Mouse (Mus musculus): ENCODE data around the gene Fgf22. TPM values are rescaled to one million over a fixed set of nuclear protein-coding genes. Genes with fewer than 3 reads are reported as not detected.

Gene Fgf22
- polyA plus RNA-seq, 1 experiment from 2014 or later, result not detected

DNA sequence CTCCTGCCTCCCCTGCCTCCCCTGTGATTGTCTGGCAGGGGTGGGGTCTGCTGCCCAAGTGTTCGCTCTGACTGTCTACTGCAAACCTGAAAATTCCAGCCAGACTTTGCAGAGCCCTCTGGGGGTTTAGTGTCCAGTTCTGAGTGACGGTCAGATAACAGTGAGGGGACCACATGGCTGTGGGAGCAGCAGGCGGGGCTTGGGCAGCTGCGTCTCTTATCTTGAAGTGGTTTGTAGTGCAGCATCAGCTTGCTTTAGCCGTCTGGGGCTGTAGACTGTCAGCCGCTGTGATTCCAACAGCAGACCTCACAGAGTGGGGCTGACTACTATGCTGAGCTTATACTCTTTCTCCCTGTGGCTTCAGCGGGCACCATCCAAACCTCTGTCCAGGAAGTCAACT lies 45.6 kb upstream of the Fgf22 start:
- Histone ChIP-seq H3K9ac (ENCODE audit: low read depth, low read length) (no peak overlapping the region), H3K4me2 (replicated peaks; ENCODE audit: low read depth) (no peak overlapping the region), H3K9me3 (ENCODE audit: control insufficient read depth) (no peaks in the 10 kb centered on the region), H3K27me3 (replicated peaks; ENCODE audit: control insufficient read depth, insufficient read depth, low read length) (no peaks in the 10 kb centered on the region), H3K4me3 (ENCODE audit: low read depth, low read length) (no peak overlapping the region), H3K36me3 (ENCODE audit: control insufficient read depth, insufficient read depth) (peaks cover 38% of the 10 kb centered on the region), H3K4me1 (replicated peaks; ENCODE audit: control insufficient read depth, insufficient read depth, low read length) (peaks cover 7% of the 10 kb centered on the region), H3K27ac (ENCODE audit: low read depth, low read length) (no peak overlapping the region)
- no peak for ATAC-seq
- no peak for TF ChIP-seq CTCF (IDR thresholded peaks at IDR 0.05; ENCODE audit: low read depth)
- 47% methylated on average over 7 of the region's 7 CpGs for WGBS

DNA sequence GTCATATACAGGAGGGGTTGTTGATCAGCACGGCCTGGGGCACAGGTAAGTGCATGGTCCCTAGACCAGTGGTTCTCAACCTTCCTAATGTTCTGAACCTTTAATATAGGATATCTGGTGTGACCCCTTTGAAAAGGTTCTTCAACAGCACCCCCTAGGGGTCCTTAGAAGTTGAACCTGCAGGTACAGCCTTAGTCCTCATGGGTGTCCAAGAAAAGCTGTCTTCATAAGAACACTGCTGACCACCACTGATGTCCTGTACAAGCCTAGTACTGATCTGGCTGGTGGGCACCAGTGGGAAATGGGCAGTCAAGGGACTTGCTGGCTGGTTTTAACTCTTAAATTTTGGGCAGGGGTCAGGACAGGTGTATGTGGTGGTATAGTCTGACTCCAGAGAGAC lies 42.8 kb upstream of the Fgf22 start:
- H3K27ac ChIP-seq (ENCODE audit: low read depth, low read length), result no peak overlapping the region
- no peak overlapping the region for H3K4me2 ChIP-seq (replicated peaks; ENCODE audit: low read depth)
- ATAC-seq, result no peak
- no peaks in the 10 kb centered on the region for H3K9me3 ChIP-seq (ENCODE audit: control insufficient read depth)
- no peak overlapping the region for H3K9ac ChIP-seq (ENCODE audit: low read depth, low read length)
- peaks cover 13% of the 10 kb centered on the region for H3K27me3 ChIP-seq (replicated peaks; ENCODE audit: control insufficient read depth, insufficient read depth, low read length)
- no peak overlapping the region for H3K4me3 ChIP-seq (ENCODE audit: low read depth, low read length)
- H3K36me3 ChIP-seq (ENCODE audit: control insufficient read depth, insufficient read depth), result peaks cover 38% of the 10 kb centered on the region
- WGBS, result 83% methylated on average over 1 of the region's 1 CpGs
- TF ChIP-seq CTCF (IDR thresholded peaks at IDR 0.05; ENCODE audit: low read depth), result peak; percentile 59
- peaks cover 5% of the 10 kb centered on the region; the same call in 1 of the 2 replicates for H3K4me1 ChIP-seq (replicated peaks; ENCODE audit: control insufficient read depth, insufficient read depth, low read length)

DNA sequence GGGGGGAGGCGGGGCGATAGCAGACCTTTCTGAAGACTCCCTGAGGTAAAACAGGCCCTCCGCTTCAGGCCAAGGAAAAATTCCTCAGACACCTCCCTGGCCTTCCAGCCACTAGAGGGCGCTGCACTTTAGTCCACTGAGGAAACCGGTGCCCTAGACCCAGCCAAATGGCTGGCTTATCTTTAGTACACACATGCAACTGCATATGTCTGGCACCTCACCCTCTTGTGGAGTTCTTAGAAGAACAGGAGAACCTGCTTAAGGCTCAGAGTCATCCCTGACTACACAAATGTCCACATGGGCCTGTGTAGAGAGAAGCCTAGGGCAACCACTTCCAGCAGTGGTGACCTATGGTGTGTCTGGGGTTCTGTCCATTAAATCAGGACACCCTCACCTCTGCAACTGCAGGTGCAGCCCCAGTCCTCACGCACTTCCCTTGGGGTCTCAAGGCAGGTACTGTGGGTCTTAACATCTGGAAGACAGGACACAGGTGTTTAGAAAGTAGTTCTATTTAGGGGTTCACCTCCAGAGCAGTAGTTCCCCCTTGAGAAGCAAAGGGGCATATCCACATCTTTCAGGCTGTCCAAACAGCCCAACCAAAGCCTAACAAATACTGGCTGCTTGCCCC lies 42.3 kb upstream of the Fgf22 start:
- Histone ChIP-seq H3K4me2 (replicated peaks; ENCODE audit: low read depth) (no peak overlapping the region), H3K9me3 (ENCODE audit: control insufficient read depth) (no peaks in the 10 kb centered on the region), H3K27me3 (replicated peaks; ENCODE audit: control insufficient read depth, insufficient read depth, low read length) (peaks cover 19% of the 10 kb centered on the region), H3K4me3 (ENCODE audit: low read depth, low read length) (no peak overlapping the region), H3K9ac (ENCODE audit: low read depth, low read length) (no peak overlapping the region), H3K36me3 (ENCODE audit: control insufficient read depth, insufficient read depth) (peaks cover 38% of the 10 kb centered on the region), H3K4me1 (replicated peaks; ENCODE audit: control insufficient read depth, insufficient read depth, low read length) (peaks cover under 1% of the 10 kb centered on the region; the same call in 1 of the 2 replicates), H3K27ac (ENCODE audit: low read depth, low read length) (no peak overlapping the region)
- 9% methylated on average over 6 of the region's 6 CpGs for WGBS
- peak; percentile 42 for ATAC-seq
- peak; percentile 83 for TF ChIP-seq CTCF (IDR thresholded peaks at IDR 0.05; ENCODE audit: low read depth)

DNA sequence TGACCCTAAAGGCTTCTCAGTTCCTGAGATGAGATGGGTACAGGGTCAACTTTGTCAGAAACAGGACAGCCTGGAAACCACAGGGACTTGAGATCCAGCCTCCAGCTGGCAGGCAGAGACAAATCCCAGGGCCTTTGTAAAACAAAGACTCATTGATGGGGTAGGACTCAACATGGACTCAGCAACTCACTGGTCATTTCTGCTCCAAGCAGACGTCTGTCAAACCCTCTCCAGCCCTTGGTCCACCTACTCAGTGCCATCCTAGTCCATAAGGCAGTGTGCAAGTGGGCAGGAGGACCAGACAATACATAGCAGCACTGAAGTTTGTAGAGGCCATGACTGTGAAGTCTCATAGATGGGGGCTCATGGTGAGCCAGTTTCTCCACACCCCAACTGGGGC lies 41.7 kb upstream of the Fgf22 start:
- Histone ChIP-seq H3K27ac (ENCODE audit: low read depth, low read length) (no peak overlapping the region), H3K4me3 (ENCODE audit: low read depth, low read length) (no peak overlapping the region), H3K36me3 (ENCODE audit: control insufficient read depth, insufficient read depth) (peaks cover 38% of the 10 kb centered on the region), H3K4me1 (replicated peaks; ENCODE audit: control insufficient read depth, insufficient read depth, low read length) (no peaks in the 10 kb centered on the region; the same call in 1 of the 2 replicates), H3K9me3 (ENCODE audit: control insufficient read depth) (no peaks in the 10 kb centered on the region), H3K27me3 (replicated peaks; ENCODE audit: control insufficient read depth, insufficient read depth, low read length) (peaks cover 24% of the 10 kb centered on the region), H3K9ac (ENCODE audit: low read depth, low read length) (no peak overlapping the region), H3K4me2 (replicated peaks; ENCODE audit: low read depth) (no peak overlapping the region)
- ATAC-seq, result no peak
- no peak for TF ChIP-seq CTCF (IDR thresholded peaks at IDR 0.05; ENCODE audit: low read depth)
- 33% methylated on average over 1 of the region's 1 CpGs for WGBS

DNA sequence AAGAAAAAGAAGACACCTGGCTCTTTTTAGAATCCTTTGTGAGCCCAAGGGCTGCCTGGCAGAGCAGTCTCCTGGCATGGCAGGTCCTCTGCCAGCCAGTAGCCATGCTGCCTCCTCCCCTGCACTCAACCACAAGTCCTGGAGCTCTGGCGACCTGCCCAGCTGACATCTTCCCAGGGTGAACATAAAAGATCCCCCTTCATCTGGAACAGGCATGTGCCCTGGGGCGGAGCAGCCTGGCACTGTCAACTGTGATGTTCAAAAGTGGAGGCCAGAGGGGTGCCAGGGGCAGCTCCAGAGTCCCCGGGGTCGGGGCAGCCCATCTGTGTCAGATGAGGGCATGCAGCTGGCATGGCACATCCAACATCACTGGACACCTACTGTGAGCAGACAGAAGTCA lies 39.9 kb upstream of the Fgf22 start:
- 69% methylated on average over 4 of the region's 4 CpGs for whole genome bisulfite sequencing

DNA sequence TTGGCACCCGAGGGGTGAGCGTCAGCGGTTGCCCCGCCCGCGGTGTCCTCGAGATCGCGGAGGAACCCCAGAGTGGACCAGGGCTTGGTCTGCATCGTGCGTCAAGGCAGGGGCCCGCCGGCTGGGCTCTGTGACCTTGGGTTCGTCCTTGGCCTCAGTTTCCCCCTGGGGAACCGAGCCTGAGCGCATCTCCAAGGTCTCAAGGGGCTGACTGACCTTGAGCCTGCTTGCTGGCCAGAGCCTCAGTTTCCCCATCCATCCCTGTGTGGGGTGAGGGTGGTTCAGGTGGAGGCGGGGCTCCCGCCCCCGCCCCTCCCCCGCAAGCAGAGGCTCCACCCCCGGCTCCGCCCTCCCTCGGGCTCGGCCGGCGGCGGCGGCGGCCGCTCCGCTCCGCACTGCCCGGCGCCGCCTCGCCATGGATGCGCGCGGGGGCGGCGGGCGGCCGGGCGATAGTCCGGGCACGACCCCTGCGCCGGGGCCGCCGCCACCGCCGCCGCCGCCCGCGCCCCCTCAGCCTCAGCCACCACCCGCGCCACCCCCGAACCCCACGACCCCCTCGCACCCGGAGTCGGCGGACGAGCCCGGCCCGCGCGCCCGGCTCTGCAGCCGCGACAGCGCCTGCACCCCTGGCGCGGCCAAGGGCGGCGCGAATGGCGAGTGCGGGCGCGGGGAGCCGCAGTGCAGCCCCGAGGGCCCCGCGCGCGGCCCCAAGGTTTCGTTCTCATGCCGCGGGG lies 38.5 kb upstream of the Fgf22 start, which contains the start of gene Hcn2:
Gene Hcn2 (plus strand): TSS at position 381 of the 734 bp plus-strand sequence.
- H3K27ac ChIP-seq (ENCODE audit: low read depth, low read length), result no peak within 1 kb of the TSS
- ATAC-seq, result peak; percentile 11; the same call in 1 of the 2 replicates
- 4% methylated on average over 43 of the region's 91 CpGs for WGBS
- peaks cover 32% of the 10 kb centered on the region for H3K27me3 ChIP-seq (replicated peaks; ENCODE audit: control insufficient read depth, insufficient read depth, low read length)
- H3K9me3 ChIP-seq (ENCODE audit: control insufficient read depth), result no peaks in the 10 kb centered on the region
- H3K9ac ChIP-seq (ENCODE audit: low read depth, low read length), result no peak within 1 kb of the TSS
- peak within 1 kb of the TSS; percentile 99 for H3K4me2 ChIP-seq (replicated peaks; ENCODE audit: low read depth)
- H3K4me1 ChIP-seq (replicated peaks; ENCODE audit: control insufficient read depth, insufficient read depth, low read length), result no peaks in the 10 kb centered on the region; the same call in 1 of the 2 replicates
- no peak for TF ChIP-seq CTCF (IDR thresholded peaks at IDR 0.05; ENCODE audit: low read depth)
- peak within 1 kb of the TSS; percentile 58 for H3K4me3 ChIP-seq (ENCODE audit: low read depth, low read length)
- H3K36me3 ChIP-seq (ENCODE audit: control insufficient read depth, insufficient read depth), result peaks cover 6% of the 10 kb centered on the region

More for the DNA sequence above, 39.9 kb upstream of the Fgf22 start:
- peaks cover 20% of the 10 kb centered on the region for H3K36me3 ChIP-seq (ENCODE audit: control insufficient read depth, insufficient read depth)
- no peaks in the 10 kb centered on the region; the same call in 1 of the 2 replicates for H3K4me1 ChIP-seq (replicated peaks; ENCODE audit: control insufficient read depth, insufficient read depth, low read length)
- H3K9ac ChIP-seq (ENCODE audit: low read depth, low read length), result no peak overlapping the region
- H3K4me3 ChIP-seq (ENCODE audit: low read depth, low read length), result no peak overlapping the region
- H3K9me3 ChIP-seq (ENCODE audit: control insufficient read depth), result no peaks in the 10 kb centered on the region
- no peak for ATAC-seq
- H3K4me2 ChIP-seq (replicated peaks; ENCODE audit: low read depth), result no peak overlapping the region
- no peak for TF ChIP-seq CTCF (IDR thresholded peaks at IDR 0.05; ENCODE audit: low read depth)
- peaks cover 32% of the 10 kb centered on the region for H3K27me3 ChIP-seq (replicated peaks; ENCODE audit: control insufficient read depth, insufficient read depth, low read length)
- no peak overlapping the region for H3K27ac ChIP-seq (ENCODE audit: low read depth, low read length)
